Mouse (Mus musculus): Measurements from ENCODE around the gene Ccdc102a. TPM values are rescaled to one million over a fixed set of nuclear protein-coding genes. Genes with fewer than 3 reads are reported as not detected.

Ccdc102a gene
- polyA plus RNA-seq, 1 experiment: 5.7 TPM

- DNase-seq: peak; percentile 37
- WGBS: 42% methylated on average over 8 of the region's 8 CpGs
Measured at GRCm38 (mm10) chr8:94922602-94923001, 4.7 kb upstream of the Ccdc102a start.

GRCm38 (mm10) chr8:94922176-94922575, 4.3 kb upstream of the Ccdc102a start:
- H3K4me3 ChIP-seq (ENCODE audit: insufficient read depth, low read depth, low read length): no peak overlapping the region
- DNase-seq: no peak
- WGBS: 61% methylated on average over 6 of the region's 6 CpGs
- H3K36me3 ChIP-seq (ENCODE audit: control insufficient read depth, insufficient read depth, low read length): no peaks in the 10 kb centered on the region
- H3K27ac ChIP-seq (ENCODE audit: insufficient read depth, low read depth, low read length): no peak overlapping the region
- no peak for TF ChIP-seq CTCF (conservative IDR thresholded peaks at IDR 0.05; ENCODE audit: insufficient read depth, insufficient read length, low read depth, low read length)
- TF ChIP-seq POLR2A (IDR thresholded peaks at IDR 0.05; ENCODE audit: low read depth, low read length): no peak
- no peaks in the 10 kb centered on the region for H3K27me3 ChIP-seq (replicated peaks; ENCODE audit: control insufficient read depth, insufficient read depth, low read length)
- no peaks in the 10 kb centered on the region for H3K4me1 ChIP-seq (ENCODE audit: control insufficient read depth, insufficient read depth, low read length)

More at GRCm38 (mm10) chr8:94922602-94923001, 4.7 kb upstream of the Ccdc102a start:
- H3K36me3 ChIP-seq (ENCODE audit: control insufficient read depth, insufficient read depth, low read length): no peaks in the 10 kb centered on the region
- H3K27ac ChIP-seq (ENCODE audit: insufficient read depth, low read depth, low read length): no peak overlapping the region
- no peaks in the 10 kb centered on the region for H3K4me1 ChIP-seq (ENCODE audit: control insufficient read depth, insufficient read depth, low read length)
- H3K4me3 ChIP-seq (ENCODE audit: insufficient read depth, low read depth, low read length): no peak overlapping the region
- H3K27me3 ChIP-seq (replicated peaks; ENCODE audit: control insufficient read depth, insufficient read depth, low read length): no peaks in the 10 kb centered on the region
- TF ChIP-seq CTCF (conservative IDR thresholded peaks at IDR 0.05; ENCODE audit: insufficient read depth, insufficient read length, low read depth, low read length) (no peak), POLR2A (IDR thresholded peaks at IDR 0.05; ENCODE audit: low read depth, low read length) (no peak)

GRCm38 (mm10) chr8:94919256-94919655, 1.4 kb upstream of the Ccdc102a start:
- Histone ChIP-seq H3K4me3 (ENCODE audit: insufficient read depth, low read depth, low read length) (no peak overlapping the region), H3K4me1 (ENCODE audit: control insufficient read depth, insufficient read depth, low read length) (peaks cover 7% of the 10 kb centered on the region), H3K27me3 (replicated peaks; ENCODE audit: control insufficient read depth, insufficient read depth, low read length) (no peaks in the 10 kb centered on the region), H3K36me3 (ENCODE audit: control insufficient read depth, insufficient read depth, low read length) (no peaks in the 10 kb centered on the region), H3K27ac (ENCODE audit: insufficient read depth, low read depth, low read length) (no peak overlapping the region)
- no peak for DNase-seq
- TF ChIP-seq POLR2A (IDR thresholded peaks at IDR 0.05; ENCODE audit: low read depth, low read length) (no peak), CTCF (conservative IDR thresholded peaks at IDR 0.05; ENCODE audit: insufficient read depth, insufficient read length, low read depth, low read length) (no peak)

- Histone ChIP-seq H3K27ac (ENCODE audit: insufficient read depth, low read depth, low read length) (no peak overlapping the region), H3K36me3 (ENCODE audit: control insufficient read depth, insufficient read depth, low read length) (no peaks in the 10 kb centered on the region), H3K27me3 (replicated peaks; ENCODE audit: control insufficient read depth, insufficient read depth, low read length) (no peaks in the 10 kb centered on the region), H3K4me3 (ENCODE audit: insufficient read depth, low read depth, low read length) (peak overlapping the region; percentile 73), H3K4me1 (ENCODE audit: control insufficient read depth, insufficient read depth, low read length) (peaks cover 7% of the 10 kb centered on the region)
- TF ChIP-seq CTCF (conservative IDR thresholded peaks at IDR 0.05; ENCODE audit: insufficient read depth, insufficient read length, low read depth, low read length): peak; percentile 42; the same call in 1 of the 2 replicates
- no peak for TF ChIP-seq POLR2A (IDR thresholded peaks at IDR 0.05; ENCODE audit: low read depth, low read length)
- DNase-seq: peak; percentile 96
- 2% methylated on average over 25 of the region's 27 CpGs for WGBS
Measured at GRCm38 (mm10) chr8:94917352-94917751, 546 bp downstream of the Ccdc102a start.

- 15% methylated on average over 10 of the region's 10 CpGs for WGBS
- TF ChIP-seq CTCF (conservative IDR thresholded peaks at IDR 0.05; ENCODE audit: insufficient read depth, insufficient read length, low read depth, low read length) (no peak), POLR2A (IDR thresholded peaks at IDR 0.05; ENCODE audit: low read depth, low read length) (no peak)
- peak overlapping the region; percentile 73 for H3K4me3 ChIP-seq (ENCODE audit: insufficient read depth, low read depth, low read length)
- H3K4me1 ChIP-seq (ENCODE audit: control insufficient read depth, insufficient read depth, low read length): peaks cover 7% of the 10 kb centered on the region
- H3K36me3 ChIP-seq (ENCODE audit: control insufficient read depth, insufficient read depth, low read length): no peaks in the 10 kb centered on the region
- no peak overlapping the region for H3K27ac ChIP-seq (ENCODE audit: insufficient read depth, low read depth, low read length)
- no peaks in the 10 kb centered on the region for H3K27me3 ChIP-seq (replicated peaks; ENCODE audit: control insufficient read depth, insufficient read depth, low read length)
- DNase-seq: no peak
Measured at GRCm38 (mm10) chr8:94916960-94917324, 956 bp downstream of the Ccdc102a start.

- H3K36me3 ChIP-seq (ENCODE audit: control insufficient read depth, insufficient read depth, low read length): no peaks in the 10 kb centered on the region
- no peaks in the 10 kb centered on the region for H3K27me3 ChIP-seq (replicated peaks; ENCODE audit: control insufficient read depth, insufficient read depth, low read length)
- DNase-seq: peak; percentile 61
- TF ChIP-seq CTCF (conservative IDR thresholded peaks at IDR 0.05; ENCODE audit: insufficient read depth, insufficient read length, low read depth, low read length) (no peak), POLR2A (IDR thresholded peaks at IDR 0.05; ENCODE audit: low read depth, low read length) (no peak)
- no peak overlapping the region for H3K27ac ChIP-seq (ENCODE audit: insufficient read depth, low read depth, low read length)
- 43% methylated on average over 9 of the region's 9 CpGs for WGBS
- H3K4me1 ChIP-seq (ENCODE audit: control insufficient read depth, insufficient read depth, low read length): peaks cover 7% of the 10 kb centered on the region
- H3K4me3 ChIP-seq (ENCODE audit: insufficient read depth, low read depth, low read length): peak overlapping the region; percentile 73; the same call in 1 of the 2 replicates
Measured at GRCm38 (mm10) chr8:94916311-94916959, 1.5 kb downstream of the Ccdc102a start.

- Histone ChIP-seq H3K4me1 (ENCODE audit: control insufficient read depth, insufficient read depth, low read length) (peaks cover 7% of the 10 kb centered on the region), H3K4me3 (ENCODE audit: insufficient read depth, low read depth, low read length) (no peak overlapping the region), H3K27ac (ENCODE audit: insufficient read depth, low read depth, low read length) (no peak overlapping the region), H3K27me3 (replicated peaks; ENCODE audit: control insufficient read depth, insufficient read depth, low read length) (no peaks in the 10 kb centered on the region), H3K36me3 (ENCODE audit: control insufficient read depth, insufficient read depth, low read length) (no peaks in the 10 kb centered on the region)
- TF ChIP-seq CTCF (conservative IDR thresholded peaks at IDR 0.05; ENCODE audit: insufficient read depth, insufficient read length, low read depth, low read length): no peak
- peak; percentile 62 for DNase-seq
- WGBS: 54% methylated on average over 3 of the region's 3 CpGs
Measured at GRCm38 (mm10) chr8:94914701-94915101, 3.2 kb downstream of the Ccdc102a start.

Data from kidney, adult 2 months (tissue).